Mouse (Mus musculus) adrenal gland, postnatal 14 days (tissue): ENCODE measurements at regions not wholly inside any gene's neighbourhood (a gene's known extent, or its start where the extent isn't known, plus 50 kb on each side); places are given as distances from the start of the nearest gene placed in this dataset.

ENCODE experiments used
- DNase-seq: peaks from one replicate; pipeline ENCODE4 v3.0.0; 2021; ENCODE audit warnings: mixed read lengths

DNA sequence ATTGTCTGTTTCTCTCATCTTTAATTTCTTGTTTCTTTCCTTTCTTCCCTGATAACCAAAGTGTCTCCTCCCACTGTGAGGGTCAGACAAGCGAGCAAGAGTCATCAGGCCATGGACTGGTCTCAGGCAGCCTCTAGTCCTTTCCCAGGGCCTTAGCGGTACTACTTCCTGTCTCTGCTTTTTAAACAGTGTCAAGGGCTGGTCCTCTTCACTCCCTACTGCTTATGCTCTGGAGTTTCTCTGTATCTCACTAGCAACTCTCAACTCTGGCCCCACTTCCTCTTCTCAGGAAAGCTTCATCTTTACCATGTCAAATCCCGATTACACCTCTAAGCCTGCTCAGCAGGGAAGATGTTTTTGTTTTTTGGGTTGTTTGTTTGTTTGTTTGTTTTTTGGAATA is 124.1 kb downstream of the Pten start:
- DNase-seq = no peak

DNA sequence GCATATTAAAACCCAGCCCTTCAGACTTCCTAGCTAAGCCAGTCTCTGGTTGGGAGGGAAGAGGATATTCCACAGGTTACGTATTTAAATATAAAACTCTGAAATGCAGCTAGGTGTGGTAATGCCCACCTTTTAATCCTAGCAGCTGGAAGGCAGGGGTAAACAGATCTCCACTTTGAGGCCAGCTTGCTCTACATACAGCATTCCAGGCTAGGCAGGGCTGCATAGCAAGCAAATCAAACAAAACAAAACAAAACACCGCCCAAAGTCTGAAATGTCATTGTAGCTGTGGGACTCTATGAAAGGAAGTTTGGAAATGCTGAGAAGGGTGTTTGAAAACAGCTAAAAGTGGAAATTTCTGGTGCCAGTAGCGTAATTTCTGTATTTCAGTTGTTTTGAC is 127.0 kb downstream of the Pten start:
- no peak for DNase-seq

GRCm38 (mm10) chr19:32885481-32886131 is 128.3 kb downstream of the Pten start:
- DNase-seq = peak; percentile 20

GRCm38 (mm10) chr19:32887190-32887589 is 129.9 kb downstream of the Pten start:
- no peak for DNase-seq

- no peak for DNase-seq
Observed at GRCm38 (mm10) chr19:32888616-32889305, 131.5 kb downstream of the Pten start.

DNA sequence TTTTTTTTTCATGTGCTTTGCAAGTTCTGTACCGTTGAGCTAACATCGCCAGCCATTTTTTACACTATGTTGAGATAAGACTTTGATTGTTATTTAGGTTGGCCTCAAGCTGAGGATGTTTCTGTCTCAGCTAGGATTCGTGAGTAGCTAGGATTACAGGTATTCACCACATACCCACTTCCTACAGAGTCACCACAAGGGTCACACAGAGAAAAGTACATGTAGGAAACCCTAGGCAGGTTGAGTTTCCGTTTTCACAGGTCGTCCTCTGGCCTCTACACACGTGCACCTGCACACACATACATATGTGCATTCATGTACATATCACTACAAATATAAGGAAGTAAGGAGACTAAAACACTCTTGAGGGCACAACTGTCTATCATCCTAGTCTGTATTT is 133.5 kb downstream of the Pten start:
- no peak for DNase-seq

DNA sequence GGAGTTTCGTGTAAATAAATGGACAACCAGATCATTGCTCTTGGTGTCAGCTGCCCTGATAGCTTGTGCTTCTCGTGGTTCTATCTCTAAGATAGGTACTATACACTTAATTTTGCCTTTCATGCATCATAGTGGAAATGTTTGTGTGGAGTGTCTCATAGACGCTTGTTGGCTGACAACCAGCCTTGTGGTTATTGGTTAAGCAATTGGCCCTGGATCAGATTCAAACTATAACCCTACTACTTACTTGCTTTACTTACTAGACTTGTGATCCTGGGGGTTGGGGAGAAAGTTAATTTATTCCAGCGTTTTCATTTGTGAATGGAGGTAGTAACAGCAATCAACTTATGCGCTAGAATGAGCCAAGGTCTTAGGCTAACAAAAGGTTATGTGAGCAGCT is 135.2 kb downstream of the Pten start:
- DNase-seq = no peak

DNA sequence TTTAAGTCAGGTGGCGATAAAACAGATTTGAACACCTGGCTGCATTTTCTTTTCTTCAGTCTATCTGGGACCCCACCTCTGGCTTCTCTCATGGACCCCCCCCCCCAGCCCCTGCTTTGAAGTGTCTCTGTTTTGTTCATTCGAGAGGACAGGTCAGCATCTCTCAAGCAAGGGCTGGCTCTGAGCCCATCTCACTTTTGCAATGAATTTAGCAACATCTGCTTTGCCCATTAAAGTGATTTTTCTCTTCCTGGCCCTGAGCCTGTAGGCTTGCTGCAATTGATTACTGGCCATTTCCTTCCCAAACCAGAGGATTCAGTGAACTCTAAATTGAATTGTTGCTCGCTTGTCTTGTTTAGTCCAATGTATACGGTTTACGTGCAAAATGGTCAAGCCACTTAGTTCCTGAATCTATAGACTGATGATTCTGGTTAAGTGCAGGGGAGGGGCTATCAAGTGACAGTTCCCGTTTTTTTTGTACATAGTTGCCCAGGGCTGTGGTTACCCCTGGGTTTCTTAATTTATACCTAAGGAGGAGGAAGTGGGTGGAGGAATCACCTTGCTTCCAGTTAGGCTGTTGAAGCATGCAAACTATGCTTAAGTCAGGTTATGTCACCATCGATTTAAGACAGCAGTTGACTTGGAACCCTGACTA is 146.3 kb downstream of the Pten start:
- DNase-seq = peak; percentile 72

DNA sequence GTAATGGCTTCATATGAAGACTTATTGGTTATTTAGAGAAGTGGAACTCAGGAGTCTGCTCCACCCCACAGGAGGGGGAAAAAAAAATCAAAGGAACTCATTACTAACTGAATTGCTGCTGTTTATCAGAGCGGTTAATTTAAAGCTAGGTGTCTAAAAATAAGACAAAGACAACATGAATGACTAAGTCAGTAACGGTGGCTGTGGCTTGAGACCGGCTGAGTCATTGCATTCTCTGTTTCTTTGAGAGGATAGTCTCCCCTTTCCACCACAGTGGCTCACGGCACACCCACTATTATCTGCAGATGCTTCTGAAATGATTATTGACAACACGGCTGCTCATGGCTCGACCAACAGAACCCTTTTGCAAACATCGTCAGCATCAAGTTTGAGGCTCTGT is 147.2 kb downstream of the Pten start:
- no peak for DNase-seq

DNA sequence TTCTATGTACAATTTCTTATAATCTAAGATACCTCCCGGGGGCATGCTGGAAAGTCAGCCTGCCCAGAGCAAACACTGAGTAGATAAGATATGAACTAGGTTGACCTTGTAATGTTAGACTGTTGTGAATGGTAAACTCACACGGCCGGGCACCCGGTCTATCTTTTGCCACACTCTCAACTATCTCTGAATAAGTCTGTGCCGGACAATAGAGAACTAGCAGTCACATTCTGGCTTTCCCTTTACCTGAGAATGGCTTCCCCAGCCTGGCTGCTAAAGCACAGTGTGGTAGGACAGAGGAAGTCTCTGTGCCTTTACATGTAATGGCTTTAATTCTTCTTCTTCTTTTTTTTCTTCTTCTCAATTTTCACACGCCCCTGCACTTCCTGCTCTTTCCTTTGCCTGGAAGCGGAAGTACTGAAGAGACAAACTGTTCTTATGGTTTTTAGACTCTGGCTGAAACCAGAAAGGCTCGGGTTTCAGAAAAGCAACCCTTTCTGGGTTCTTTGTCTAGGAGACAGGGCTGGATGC is 148.7 kb downstream of the Pten start:
- DNase-seq = no peak

GRCm38 (mm10) chr19:32906820-32907219 is 149.5 kb downstream of the Pten start:
- peak; percentile 12 for DNase-seq

DNA sequence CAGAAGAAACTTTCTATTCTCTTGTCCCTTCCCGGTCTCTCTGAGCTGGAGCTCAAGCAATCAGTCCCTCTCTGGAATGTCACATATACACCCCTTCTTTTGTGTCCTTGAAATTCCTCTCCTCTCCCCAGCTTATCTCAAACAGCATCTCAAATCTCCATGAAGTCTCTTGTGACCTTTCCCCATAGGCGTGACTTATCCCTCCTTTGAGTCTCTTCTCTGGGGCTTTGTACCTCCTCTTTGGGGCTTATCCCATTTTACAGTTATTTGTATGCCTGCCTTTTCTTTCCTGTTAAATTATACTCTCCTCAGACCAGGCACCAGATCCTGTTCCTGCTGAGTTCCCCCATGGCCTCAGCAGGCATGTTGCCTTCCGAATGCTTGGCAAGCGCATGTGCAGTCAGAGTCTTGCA is 152.8 kb downstream of the Pten start:
- no peak for DNase-seq

- DNase-seq = no peak
Observed at GRCm38 (mm10) chr19:32912323-32912722, 155.0 kb downstream of the Pten start.

DNA sequence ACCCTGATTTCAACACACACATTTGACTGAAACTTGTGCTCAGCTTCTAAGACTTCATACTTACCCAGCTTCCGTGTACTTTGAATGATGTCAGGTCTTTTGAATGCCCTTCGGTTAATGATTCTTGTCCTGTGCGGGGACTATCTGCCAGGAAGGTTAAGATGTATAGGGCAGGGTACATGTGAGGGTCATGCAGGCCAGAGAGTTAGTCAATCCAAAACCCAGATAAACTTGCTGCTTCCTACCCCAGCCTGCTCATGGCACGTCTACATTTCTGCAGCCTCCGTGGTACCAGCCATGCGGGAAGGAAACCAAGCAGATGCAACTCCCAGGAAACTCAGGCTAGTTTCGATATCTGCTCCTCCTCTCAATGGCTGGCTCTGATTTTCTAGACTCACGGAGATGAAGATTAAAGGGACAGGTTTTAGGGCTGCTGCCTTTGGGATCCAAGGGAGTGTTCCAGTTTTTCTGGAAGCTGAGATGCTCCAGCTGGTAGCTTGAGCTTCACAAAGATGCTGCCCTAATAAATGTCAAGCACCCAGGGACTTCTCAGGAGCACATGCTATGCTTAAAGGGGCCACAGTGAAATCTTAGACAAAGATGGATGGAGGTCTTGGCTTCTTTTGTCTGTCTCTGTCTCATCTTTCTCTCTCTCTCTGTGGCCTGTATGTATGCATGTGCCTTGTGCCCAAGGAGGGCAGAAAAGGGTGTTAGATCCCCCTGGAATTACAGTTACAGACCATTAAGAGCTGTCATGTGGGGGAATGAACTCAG is 159.4 kb downstream of the Pten start:
- DNase-seq = no peak

- DNase-seq = no peak
Observed at GRCm38 (mm10) chr19:32921021-32921420, 163.7 kb downstream of the Pten start.

DNA sequence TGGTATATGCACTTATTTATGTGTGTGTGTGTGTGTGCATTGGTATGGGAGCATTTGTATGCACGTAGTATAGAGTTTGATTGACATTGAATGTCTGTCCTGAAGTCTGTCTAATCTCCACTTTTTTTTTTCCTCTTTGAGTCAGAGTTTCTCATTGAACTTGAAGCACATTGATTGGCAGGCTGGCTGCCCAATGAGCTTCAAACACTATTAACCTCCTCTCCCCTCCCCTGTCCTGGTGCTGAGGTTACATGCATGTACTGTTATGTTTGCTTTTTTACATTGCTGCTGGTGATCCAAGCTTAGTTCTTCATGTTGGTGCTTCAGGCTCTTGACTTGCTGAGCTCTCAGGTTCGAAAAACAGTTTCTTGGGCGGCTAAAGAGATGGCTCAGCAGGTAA is 166.6 kb downstream of the Pten start:
- no peak for DNase-seq

DNA sequence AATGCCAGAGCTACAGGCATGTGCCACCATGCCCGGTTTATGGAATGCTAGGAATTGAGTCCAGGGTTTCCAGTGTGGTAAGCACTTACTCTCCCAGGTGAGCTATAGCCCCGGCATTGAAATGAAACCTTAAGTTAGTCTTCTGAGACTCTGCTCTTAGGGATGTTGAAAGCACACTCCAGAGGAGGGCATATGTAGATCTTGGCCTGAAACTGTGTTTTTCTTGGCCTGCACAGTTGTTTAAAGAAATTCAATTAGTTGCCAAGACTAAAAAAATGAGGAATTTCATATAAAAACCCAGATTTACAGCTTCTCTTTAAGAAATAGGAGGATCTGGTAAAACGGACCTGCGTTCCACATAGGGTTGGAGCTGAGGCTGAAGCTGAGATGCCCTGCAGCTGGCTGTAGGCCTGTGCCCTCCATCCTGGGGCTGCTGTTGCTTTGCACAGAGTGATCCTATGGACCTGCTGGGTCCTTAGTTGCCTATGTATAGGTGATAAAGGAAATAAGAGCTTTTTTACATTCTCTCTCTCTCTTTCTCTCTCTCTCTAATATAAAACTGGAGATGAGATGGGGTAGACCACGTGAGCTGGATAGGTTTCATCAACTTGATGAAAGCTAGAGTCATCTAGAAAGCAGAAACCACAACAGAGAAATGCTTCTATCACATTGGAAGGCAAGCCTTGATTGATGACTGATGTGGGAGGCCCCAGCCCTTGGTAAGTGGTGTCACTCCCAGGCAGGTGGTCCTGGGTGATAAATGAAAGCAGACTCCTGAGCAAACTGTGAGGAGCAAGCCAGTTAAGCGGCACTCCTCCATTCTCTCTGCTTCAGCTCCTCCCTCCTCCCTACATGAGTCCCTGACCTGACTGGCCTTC is 168.6 kb downstream of the Pten start:
- DNase-seq = no peak

GRCm38 (mm10) chr19:32926571-32926970 is 169.3 kb downstream of the Pten start:
- DNase-seq = no peak

DNA sequence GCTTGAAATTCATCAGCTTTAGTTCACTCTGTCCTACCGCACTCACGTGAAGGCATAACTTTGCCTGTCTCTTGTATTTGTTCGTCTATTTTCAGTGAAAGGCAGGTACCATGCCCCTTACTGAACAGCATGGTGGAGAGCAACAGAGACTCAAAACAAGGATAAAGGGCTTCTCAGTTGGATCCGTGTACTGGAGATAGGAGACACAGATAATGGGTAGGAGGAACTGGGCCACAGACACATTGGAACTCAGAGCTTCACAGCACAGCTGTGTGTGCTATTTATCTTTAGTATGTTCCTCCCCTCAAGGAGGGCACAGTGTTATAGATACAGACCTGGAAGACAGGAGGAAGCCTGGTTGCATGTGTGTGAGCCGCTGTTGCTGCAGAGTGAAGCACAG is 176.4 kb downstream of the Pten start:
- DNase-seq = no peak

- no peak for DNase-seq
Observed at GRCm38 (mm10) chr19:32935638-32936037, 178.3 kb downstream of the Pten start.

GRCm38 (mm10) chr19:32937591-32937990 is 180.3 kb downstream of the Pten start:
- DNase-seq = no peak

GRCm38 (mm10) chr19:32939692-32940091 is 182.4 kb downstream of the Pten start:
- peak; percentile 35 for DNase-seq
